Mouse (Mus musculus): ENCODE results near the gene Rcvrn.

Rcvrn gene

DNA sequence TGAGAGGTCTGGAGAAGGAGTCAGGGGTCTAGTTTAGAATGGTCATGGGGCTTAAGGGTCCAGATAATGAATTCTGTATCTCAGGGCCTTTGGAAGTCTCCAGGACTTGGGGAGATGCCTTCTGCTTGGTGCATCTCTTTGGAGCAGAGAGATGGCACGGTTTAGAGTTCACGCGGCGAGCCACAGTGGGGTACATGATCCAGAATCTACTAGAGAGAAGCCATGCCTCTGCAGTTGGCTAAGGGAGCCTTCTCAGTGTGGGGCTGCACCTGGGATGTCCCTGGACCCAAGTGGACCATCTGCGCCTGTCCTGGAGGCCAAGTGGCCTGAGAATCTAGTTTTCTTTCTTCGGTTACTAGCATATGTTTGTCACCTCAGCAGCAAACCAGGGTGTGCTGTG lies 25.1 kb upstream of the Rcvrn start:
- DNase-seq = peak; percentile 95 to 96

DNA sequence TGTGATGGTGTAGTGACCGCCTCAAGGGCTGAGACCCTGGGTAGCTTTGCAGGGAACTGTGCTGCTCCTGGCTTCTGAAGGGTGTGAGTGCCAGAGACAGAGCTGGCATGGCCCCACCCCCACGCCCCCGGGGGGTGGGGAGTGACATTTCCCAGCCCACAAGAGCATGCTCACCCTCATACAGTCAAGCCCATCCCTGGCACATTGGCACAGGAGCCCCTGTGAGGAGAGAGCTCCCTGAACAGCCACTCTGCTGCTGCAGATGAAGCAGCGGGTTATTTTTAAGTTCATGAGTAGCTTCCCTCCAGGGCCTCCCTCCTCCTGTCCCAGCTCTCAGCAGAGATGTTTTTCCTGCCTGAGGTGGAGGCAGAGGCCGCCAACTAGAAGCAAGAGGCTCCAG lies 23.0 kb upstream of the Rcvrn start:
- peak in 1 of 2 experiments; percentile 48 for DNase-seq

DNA sequence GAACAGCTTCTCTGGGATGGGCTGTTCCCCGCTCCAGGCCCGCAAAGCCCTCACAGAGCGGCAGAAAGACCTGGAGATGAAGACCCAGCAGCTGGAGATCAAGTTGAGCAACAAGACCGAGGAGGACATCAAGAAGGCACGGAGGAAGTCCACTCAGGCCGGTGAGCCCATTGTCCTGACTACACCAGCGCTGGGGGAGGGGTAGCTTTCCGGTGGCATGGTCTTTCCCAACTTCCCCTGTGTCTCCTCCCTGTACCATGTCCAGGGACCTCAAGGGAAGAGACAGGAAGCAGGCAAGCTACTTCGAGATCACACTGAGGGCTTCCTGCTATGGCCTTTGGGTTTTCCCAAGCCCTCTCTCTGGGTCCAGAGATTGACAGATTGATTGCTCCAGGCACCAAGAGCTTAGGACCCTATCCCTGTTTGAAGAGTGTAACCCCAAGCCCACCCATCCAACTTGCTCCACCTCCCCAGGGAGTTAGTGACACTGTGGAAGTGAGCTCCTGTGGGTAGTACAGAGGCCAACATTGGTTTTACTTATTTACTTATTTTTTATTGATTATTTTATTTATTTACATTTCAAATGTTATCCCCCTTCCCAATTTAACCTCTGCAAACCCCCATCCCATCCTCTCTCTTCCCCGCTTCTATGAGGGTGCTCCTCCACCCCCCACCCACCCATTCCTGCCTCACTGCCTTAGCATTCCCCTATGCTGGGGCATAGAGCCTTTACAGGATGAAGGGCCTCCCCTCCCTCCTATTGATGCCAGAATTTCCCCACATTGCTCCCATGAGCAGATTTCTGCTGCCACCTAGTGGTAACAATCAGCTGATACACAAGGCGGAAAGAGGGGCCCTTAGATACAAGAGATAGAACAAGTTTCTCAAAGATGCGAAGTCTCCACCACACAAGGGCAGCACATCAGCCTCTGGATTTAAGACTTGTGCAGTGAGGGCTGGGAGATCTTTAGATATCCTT lies 19.3 kb upstream of the Rcvrn start:
- peak; percentile 75 to 77 for DNase-seq

DNA sequence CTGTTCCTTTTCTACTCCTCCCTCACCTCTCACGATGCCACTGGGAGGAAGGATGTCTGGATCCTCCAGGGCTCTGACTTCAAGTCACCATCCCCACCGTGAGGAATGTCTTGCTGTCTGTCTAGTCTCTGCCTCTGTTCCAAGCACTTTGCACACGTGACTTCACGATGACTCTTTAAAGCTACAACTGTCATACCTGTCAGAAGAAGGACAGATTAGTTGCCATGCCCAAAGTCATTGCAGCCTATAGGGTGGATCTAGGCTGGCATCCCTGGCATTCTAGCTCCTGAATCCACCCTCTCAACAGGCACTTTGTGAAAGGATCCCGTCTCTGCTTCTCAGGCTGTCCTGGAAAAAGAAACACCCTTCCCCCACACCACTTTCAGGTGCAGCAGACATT lies 15.8 kb upstream of the Rcvrn start:
- no peak for DNase-seq

- no peak for DNase-seq
Observed at GRCm38 (mm10) chr11:67679930-67680329, 15.2 kb upstream of the Rcvrn start.

GRCm38 (mm10) chr11:67681871-67682270 lies 13.3 kb upstream of the Rcvrn start:
- no peak for DNase-seq

GRCm38 (mm10) chr11:67686109-67686508 lies 9.0 kb upstream of the Rcvrn start:
- no peak for DNase-seq

GRCm38 (mm10) chr11:67712976-67713375 lies 17.9 kb downstream of the Rcvrn start:
- peak in 1 of 2 experiments; percentile 8 for DNase-seq

GRCm38 (mm10) chr11:67715382-67715781 lies 20.3 kb downstream of the Rcvrn start:
- no peak for DNase-seq

DNA sequence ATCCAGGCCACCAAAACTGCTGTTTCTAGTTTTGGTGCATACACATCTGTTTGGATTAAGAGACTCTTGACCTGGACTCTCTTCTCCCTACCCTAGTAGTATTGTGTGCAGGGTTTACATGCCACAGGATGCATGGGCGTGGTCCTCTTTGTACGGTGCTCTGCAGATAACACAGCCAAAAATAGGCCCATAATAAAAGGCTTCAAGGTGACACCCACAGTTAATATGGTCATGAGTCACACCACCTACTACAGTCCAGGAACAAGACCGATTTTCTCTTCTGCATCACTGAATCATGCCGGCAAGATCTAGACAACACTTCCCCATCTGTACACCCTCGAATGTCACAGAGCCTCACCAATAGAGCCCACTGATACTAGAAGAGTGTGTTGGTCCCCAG lies 26.4 kb downstream of the Rcvrn start:
- DNase-seq = no peak

- no peak for DNase-seq
Observed at GRCm38 (mm10) chr11:67722399-67723156, 27.5 kb downstream of the Rcvrn start.

- no peak for DNase-seq
Observed at GRCm38 (mm10) chr11:67723231-67724013, 28.3 kb downstream of the Rcvrn start.

GRCm38 (mm10) chr11:67727095-67727494 lies 32.0 kb downstream of the Rcvrn start:
- DNase-seq = no peak

DNA sequence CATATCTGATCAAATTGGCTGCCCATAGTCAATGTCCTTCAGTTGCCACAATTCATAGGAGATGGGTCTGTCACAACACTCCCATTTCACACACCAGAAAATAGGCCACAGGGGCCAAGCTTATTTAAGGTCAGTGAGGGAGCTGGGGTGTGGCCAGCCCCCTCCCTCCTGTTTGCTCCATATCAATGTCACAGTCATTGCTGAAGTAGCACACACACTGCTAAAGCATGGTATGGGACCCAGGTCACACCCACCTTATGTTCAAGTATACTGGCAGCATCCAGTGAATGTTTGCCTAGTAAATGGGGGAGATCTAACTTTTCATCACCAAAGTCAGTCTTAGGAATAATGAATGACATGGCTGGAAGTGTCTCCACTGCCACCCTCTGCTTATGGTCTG lies 33.6 kb downstream of the Rcvrn start:
- no peak for DNase-seq

DNA sequence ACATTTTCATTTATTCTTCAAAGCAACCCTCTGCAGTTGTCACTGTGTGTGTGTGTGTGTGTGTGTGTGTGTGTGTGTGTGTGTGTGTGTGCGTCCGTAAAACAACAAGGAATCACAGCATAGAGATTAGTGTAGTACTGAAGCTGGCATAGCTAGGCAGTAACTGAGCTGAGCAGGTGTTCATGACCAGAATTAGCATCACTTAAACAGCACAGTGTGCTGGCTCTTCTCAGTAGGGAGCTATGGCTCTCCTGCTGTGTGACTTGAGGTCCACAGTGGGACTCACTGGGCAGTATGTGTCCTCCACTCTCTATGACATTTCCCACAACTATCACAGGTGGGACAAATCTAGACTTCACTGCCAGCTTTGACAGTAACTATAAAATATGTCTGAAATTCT lies 35.9 kb downstream of the Rcvrn start:
- no peak for DNase-seq

DNA sequence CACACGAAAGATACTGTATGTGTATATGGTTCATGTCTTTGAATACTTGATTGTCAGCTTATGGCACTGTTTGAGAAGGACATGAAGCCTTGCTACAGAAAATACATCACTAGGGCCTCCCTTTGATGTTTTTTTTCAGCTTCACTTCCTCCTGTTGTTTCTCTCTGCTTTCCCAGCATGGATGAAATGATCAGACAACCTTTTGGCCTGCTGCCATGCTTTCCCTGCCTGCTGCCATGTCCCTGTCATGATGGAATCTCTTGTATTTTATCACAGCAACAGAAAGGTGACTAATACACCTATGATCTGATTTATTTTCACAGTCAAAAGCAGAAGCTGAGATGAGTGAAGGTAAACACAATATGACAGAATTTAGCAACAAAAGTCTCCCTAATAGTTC lies 38.6 kb downstream of the Rcvrn start:
- no peak for DNase-seq

GRCm38 (mm10) chr11:67734597-67734996 lies 39.5 kb downstream of the Rcvrn start:
- DNase-seq = no peak

GRCm38 (mm10) chr11:67738345-67738744 lies 43.2 kb downstream of the Rcvrn start:
- no peak for DNase-seq

- no peak for DNase-seq
Observed at GRCm38 (mm10) chr11:67738846-67739490, 43.8 kb downstream of the Rcvrn start.

GRCm38 (mm10) chr11:67741569-67741968 lies 46.4 kb downstream of the Rcvrn start:
- no peak for DNase-seq

All from cerebellum, adult 18-20 months (tissue).